Mouse (Mus musculus) lung, embryonic 14.5 days (tissue): Measurements from ENCODE around the gene Rpgr. TPM values are rescaled to one million over a fixed set of nuclear protein-coding genes. Genes with fewer than 3 reads are reported as not detected.

Experiments
- ATAC-seq: fragments of 200-750 bp; cut with Nextera tagmentation; 2 replicates; pipeline ENCODE4 v1.8.0; 2017; ENCODE audit warnings: mild to moderate bottlenecking, moderate TSS enrichment, moderate library complexity; ENCODE audit not compliant: insufficient read depth
- DNase-seq: peaks from one replicate; pipeline ENCODE4 v3.0.0-alpha.2; 2015
- H3K27ac ChIP-seq: fragments of 300-500 bp; sonication (generic); 2 replicates; pipeline ENCODE4 v1.5.1; 2014; ENCODE audit warnings: low read depth, mild to moderate bottlenecking, moderate library complexity
- H3K27me3 ChIP-seq: fragments of 300-500 bp; sonication (generic); 2 replicates; pipeline ENCODE4 v1.6.1; 2014; ENCODE audit warnings: low read length, control low read depth; ENCODE audit not compliant: insufficient read depth
- H3K36me3 ChIP-seq: fragments of 300-500 bp; sonication (generic); 2 replicates; pipeline ENCODE4 v1.6.1; 2014; ENCODE audit warnings: control low read depth; ENCODE audit not compliant: insufficient read depth
- H3K4me1 ChIP-seq: fragments of 300-500 bp; sonication (generic); 2 replicates; pipeline ENCODE4 v1.6.1; 2014; ENCODE audit warnings: antibody characterized with exemption, control low read depth; ENCODE audit not compliant: insufficient read depth
- H3K4me2 ChIP-seq: fragments of 300-500 bp; sonication (generic); 2 replicates; pipeline ENCODE4 v1.6.1; 2014; ENCODE audit warnings: mild to moderate bottlenecking
- H3K4me3 ChIP-seq: fragments of 300-500 bp; sonication (generic); 2 replicates; pipeline ENCODE4 v1.5.1; 2014; ENCODE audit warnings: low read depth, low read length
- H3K9ac ChIP-seq: fragments of 300-500 bp; sonication (generic); 2 replicates; pipeline ENCODE4 v1.6.1; 2014
- H3K9me3 ChIP-seq: fragments of 300-500 bp; sonication (generic); 2 replicates; pipeline ENCODE4 v1.6.1; 2016; ENCODE audit warnings: low read depth, low read length, control low read depth
- CTCF ChIP-seq: IDR thresholded peaks from 2 replicates; pipeline ENCODE4 v1.5.1; 2016; ENCODE audit warnings: antibody characterized with exemption, low read depth
- WGBS: fragments of 180-500 bp; shearing (Covaris S2); extraction: QIAGEN DNeasy Blood & Tissue Kit; methylation state at CpG from one replicate; pipeline ENCODE4 v1.1.7; 2014; 5-methylcytosine and 5-hydroxymethylcytosine counted together
- polyA plus RNA-seq: library from polyadenylated mRNA; unstranded; fragments of >200 nt; fragmentation: Nextera tagmentation; extraction: Ambion mirVana; gene quantifications from 2 replicates; pipeline ENCODE4 v1.2.1, GENCODE M21; 2014

Rpgr gene
- polyA plus RNA-seq: 15.1 and 15.6 TPM in 2 replicates

DNA sequence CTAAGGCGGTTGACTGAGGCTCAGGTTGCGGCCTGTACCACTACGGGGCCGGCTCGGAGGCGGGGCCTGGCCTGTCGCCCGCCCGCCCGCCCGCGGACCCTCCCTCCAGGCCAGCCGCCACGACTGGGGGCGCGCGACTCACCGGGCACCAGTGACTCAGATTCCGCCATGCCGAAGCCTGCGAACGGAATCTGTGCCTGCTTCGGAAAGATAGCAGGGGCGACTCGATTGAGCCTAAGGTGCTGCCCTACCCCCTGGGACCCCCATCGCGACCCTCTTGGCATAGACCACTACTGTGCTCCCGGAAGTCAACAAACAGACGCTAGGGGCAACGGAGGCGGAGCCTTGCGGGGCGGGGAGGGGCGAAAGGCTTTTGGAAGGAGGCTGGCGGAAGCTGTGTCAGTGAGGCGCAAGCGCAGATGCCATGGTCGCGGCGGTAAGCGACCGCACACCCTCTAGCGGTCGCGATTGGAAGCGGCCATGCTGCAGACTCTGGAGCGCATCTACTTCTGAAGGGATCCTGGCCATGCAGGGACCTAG, at the start of gene Rpgr:
Gene Rpgr (minus strand): TSS at position 511 of the 540 bp plus-strand sequence.
- Histone ChIP-seq H3K27me3 (no peaks in the 10 kb centered on the region), H3K4me2 (peak within 1 kb of the TSS; percentile 60), H3K9ac (peak within 1 kb of the TSS; percentile 52), H3K36me3 (no peaks in the 10 kb centered on the region), H3K4me3 (peak within 1 kb of the TSS; percentile 45), H3K27ac (peak within 1 kb of the TSS; percentile 82), H3K4me1 (no peaks in the 10 kb centered on the region), H3K9me3 (no peaks in the 10 kb centered on the region)
- TF ChIP-seq CTCF: peak; percentile 80
- ATAC-seq (peak; percentile 99), DNase-seq (peak; percentile 93)
- WGBS: 11% methylated on average over 40 of the region's 47 CpGs

- no peaks in the 10 kb centered on the region for H3K4me1 ChIP-seq
- no peak overlapping the region for H3K9ac ChIP-seq
- WGBS: 65% methylated on average over 5 of the region's 5 CpGs
- no peak overlapping the region for H3K4me2 ChIP-seq
- H3K27ac ChIP-seq: no peak overlapping the region
- no peak for TF ChIP-seq CTCF
- no peaks in the 10 kb centered on the region for H3K36me3 ChIP-seq
- no peaks in the 10 kb centered on the region for H3K9me3 ChIP-seq
- DNase-seq (no peak), ATAC-seq (no peak)
- H3K4me3 ChIP-seq: no peak overlapping the region
- H3K27me3 ChIP-seq: no peaks in the 10 kb centered on the region
Observed at GRCm38 (mm10) chrX:10258260-10258659, 41.5 kb upstream of the Rpgr start.

- Histone ChIP-seq H3K27me3 (no peaks in the 10 kb centered on the region), H3K36me3 (no peaks in the 10 kb centered on the region), H3K9ac (no peak overlapping the region), H3K4me1 (no peaks in the 10 kb centered on the region), H3K27ac (no peak overlapping the region), H3K4me3 (no peak overlapping the region), H3K9me3 (no peaks in the 10 kb centered on the region), H3K4me2 (no peak overlapping the region)
- DNase-seq: no peak
- no peak for TF ChIP-seq CTCF
- 75% methylated on average over 1 of the region's 1 CpGs for WGBS
- ATAC-seq: no peak
Observed at GRCm38 (mm10) chrX:10257774-10258173, 41.1 kb upstream of the Rpgr start.

- Histone ChIP-seq H3K27ac (no peak within 1 kb of the TSS), H3K4me2 (no peak within 1 kb of the TSS), H3K9me3 (no peaks in the 10 kb centered on the region), H3K36me3 (no peaks in the 10 kb centered on the region), H3K9ac (no peak within 1 kb of the TSS), H3K4me3 (no peak within 1 kb of the TSS), H3K27me3 (no peaks in the 10 kb centered on the region), H3K4me1 (no peaks in the 10 kb centered on the region)
- DNase-seq (no peak), ATAC-seq (no peak)
- TF ChIP-seq CTCF: no peak
- WGBS: 36% methylated on average over 2 of the region's 2 CpGs
Observed at GRCm38 (mm10) chrX:10251852-10252504, 35.3 kb upstream of the Rpgr start, which contains the start of gene Otc. TSS of gene Otc (plus strand) at chrX:10252305.

- Histone ChIP-seq H3K9ac (no peak overlapping the region), H3K9me3 (no peaks in the 10 kb centered on the region), H3K27ac (no peak overlapping the region), H3K4me2 (no peak overlapping the region), H3K36me3 (no peaks in the 10 kb centered on the region), H3K4me1 (no peaks in the 10 kb centered on the region), H3K4me3 (no peak overlapping the region), H3K27me3 (no peaks in the 10 kb centered on the region)
- ATAC-seq (no peak), DNase-seq (no peak)
- no peak for TF ChIP-seq CTCF
Observed at GRCm38 (mm10) chrX:10251357-10251756, 34.6 kb upstream of the Rpgr start.

- Histone ChIP-seq H3K27ac (no peak overlapping the region), H3K4me2 (no peak overlapping the region), H3K27me3 (no peaks in the 10 kb centered on the region), H3K36me3 (no peaks in the 10 kb centered on the region), H3K9me3 (no peaks in the 10 kb centered on the region), H3K4me3 (no peak overlapping the region), H3K9ac (no peak overlapping the region), H3K4me1 (no peaks in the 10 kb centered on the region)
- DNase-seq (no peak), ATAC-seq (no peak)
- no peak for TF ChIP-seq CTCF
- WGBS: 69% methylated on average over 3 of the region's 3 CpGs
Observed at GRCm38 (mm10) chrX:10243916-10244315, 27.2 kb upstream of the Rpgr start.

DNA sequence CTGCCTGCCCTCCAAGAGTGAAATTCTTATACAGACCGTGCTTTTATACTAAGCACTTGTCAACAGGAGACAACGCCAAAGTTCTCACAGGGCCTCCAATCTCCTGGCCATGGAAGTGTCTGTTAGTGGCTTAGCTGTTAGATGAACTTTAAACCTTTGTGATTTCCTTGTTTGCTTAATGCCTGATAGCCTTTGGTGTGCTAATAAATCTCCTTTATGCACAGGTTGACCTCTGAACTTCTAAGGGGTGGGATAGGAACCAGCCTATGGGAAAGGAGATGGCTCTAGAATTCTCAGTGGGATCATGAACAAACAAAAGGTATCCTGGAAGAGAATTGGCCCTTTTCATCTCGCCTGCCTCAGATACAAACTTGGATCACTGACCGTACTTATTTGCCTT, 22.8 kb upstream of the Rpgr start:
- no peaks in the 10 kb centered on the region for H3K4me1 ChIP-seq
- ATAC-seq (no peak), DNase-seq (no peak)
- no peak overlapping the region for H3K4me3 ChIP-seq
- no peak overlapping the region for H3K27ac ChIP-seq
- H3K9me3 ChIP-seq: no peaks in the 10 kb centered on the region
- H3K36me3 ChIP-seq: no peaks in the 10 kb centered on the region
- H3K9ac ChIP-seq: no peak overlapping the region
- H3K27me3 ChIP-seq: no peaks in the 10 kb centered on the region
- H3K4me2 ChIP-seq: no peak overlapping the region
- TF ChIP-seq CTCF: no peak
- 43% methylated on average over 4 of the region's 4 CpGs for WGBS
